Mouse (Mus musculus): ENCODE results near the gene Fgfr2.
"Not testable (repeated sequence)": the region's sequence is repeated elsewhere in the genome, so short reads cannot be mapped to it uniquely, and the experiment has no call there.

Gene Fgfr2

DNA sequence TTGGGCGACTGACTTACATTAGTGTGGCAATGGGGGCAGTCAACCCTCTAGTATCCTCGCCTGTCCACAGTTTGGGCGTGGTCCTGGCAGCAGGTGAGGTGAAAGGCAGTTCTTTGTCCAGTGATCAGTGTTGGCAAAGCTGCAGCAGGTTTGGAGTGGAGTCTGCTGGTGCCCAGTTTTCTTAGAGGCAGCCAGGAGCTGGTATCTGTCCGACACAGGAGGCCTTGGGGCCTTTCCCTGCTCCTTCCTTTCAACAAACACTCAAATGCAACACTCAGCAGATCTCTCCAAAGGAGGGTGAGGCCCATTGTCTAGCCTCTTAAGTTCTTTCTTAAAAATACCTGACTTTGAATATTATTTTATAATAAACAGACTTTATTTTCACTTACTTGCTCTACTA lies 2564.6 kb downstream of the Fgfr2 start:
- no peak for DNase-seq (ENCODE audit: low spot score)

DNA sequence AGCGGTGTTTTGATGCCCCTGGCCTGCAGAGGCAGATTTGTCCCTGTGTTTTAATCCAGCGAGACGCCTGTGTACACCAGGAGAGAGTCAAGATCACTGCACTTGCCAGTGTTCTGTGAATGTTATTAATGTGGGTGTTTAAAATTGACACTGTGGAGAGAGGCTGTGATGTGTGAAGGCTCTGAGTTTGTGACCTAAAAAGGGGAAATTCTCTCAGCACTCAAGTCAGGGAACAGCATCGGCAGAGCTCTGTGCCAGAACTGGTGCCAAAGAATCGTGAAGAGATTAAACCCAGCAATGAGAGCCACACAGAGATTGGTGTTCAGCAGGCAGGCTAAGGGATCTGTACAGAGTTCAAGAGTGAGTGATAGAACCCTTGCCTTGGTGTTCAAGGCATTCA lies 2567.6 kb downstream of the Fgfr2 start:
- no peak for DNase-seq (ENCODE audit: low spot score)

DNA sequence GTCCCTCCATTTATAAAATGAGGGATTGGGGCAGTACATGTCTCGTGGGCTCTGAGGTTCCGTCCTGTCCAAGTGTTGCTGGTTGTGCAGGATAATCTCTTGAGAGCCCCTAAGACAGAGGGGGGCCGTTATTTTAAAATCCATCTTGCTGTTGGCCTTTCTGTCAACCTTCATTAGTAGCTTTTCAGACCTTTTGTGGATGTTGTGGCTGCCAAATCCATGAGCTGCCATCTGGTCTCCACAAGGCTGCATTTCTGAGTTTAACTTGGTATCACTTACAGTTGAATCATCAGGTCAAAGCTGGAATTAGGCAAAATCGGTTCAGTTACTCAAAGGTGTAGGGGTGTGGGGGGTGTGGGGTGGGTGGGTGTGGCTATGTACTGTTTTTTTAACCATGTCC lies 2569.8 kb downstream of the Fgfr2 start:
- DNase-seq (ENCODE audit: low spot score), result no peak

DNA sequence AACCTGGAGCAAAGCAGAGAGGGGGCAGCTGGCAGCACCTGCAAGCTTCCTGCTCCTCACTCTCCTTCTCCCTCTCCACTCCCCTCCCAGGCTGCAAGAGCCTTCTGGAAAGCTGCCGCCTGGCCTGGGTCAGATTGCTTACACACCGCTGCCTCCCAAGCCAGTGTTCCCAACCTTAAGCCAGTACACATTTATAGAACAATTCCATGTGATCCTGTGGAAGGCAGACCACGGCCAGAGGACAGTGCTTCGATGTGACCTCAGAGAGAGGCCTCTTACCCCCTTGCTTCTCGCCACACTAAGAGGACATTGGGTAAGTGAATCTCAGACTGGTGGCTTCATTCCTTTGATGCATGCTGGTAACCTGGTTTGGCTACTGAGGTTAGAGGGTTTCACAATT lies 2570.4 kb downstream of the Fgfr2 start:
- no peak for DNase-seq (ENCODE audit: low spot score)

DNA sequence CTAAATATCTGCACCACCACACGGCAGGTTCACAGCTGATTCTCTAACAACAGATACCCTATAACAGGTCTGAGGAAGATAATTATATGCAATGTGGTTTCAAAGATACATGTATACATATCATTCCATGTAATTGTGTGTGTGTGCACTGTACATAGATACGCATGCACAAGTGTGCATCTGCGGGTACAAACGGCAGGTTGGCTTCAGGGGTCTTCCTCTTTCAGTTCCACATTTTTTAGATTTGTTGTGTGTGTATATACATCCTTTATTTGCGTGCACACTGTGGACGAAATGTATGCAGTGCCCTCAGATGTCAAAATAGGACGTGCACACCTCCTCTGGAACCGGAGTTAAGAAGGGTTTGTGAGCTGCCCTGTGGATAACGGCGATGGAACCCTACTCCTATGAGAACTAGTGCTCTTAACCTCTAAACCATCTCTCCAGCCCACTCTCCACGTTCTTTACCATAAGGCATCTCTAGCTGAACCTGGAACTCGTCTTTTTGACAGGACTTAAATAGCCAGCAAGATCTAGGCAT lies 2575.4 kb downstream of the Fgfr2 start:
- no peak for DNase-seq (ENCODE audit: low spot score)

DNA sequence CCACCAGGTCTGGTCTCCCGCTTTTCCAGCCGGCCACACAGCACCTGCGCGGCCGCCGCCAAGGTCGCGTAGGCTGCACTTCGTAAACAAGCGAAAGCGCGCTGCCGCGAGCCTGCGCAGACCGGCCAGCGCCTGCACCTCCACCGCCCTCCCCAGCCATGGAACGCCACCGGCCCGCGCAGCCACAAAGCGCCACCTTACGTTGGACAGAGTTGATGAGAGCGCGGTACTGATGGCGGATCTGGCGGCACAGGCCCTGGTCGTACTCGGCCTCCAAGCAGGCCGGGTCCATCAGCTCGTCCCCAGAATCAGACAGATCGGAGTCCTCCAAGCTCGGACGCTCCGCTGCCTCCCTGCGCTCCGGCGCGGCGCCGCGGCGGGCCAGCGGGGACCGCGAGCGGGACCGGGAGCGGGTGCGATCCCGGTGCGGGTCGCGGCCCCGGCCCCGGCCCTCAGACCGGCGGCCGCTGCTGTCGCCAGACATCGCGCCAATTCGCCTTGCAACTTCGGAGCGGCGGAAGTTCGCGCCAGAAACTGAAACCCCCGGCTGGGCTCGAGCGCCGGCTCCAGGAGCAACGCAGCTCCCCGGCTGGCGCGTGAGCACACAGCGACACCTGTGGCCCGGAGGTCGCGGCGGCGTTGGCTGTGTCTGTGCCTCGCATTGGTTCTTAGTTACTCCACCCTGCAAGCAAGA lies 2576.2 kb downstream of the Fgfr2 start:
- peak; percentile 91 for DNase-seq (ENCODE audit: low spot score)

DNA sequence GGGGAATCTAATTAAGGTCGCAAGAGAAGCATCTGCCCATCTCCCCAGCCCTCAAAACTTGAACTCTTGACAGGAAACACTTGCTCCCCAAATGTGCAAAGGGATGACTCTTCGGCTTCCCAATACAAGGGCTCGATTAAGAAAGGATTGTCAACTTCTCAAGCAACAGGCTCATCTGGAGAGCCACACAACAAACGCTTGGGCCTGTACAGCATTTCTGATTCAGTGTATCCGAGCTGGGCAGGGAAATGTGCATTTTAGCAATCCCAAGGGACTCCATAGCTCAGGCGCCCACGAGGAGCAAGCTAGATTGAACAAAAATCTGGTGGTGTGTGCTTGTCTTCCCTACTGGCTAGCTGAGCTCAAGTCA lies 2576.7 kb downstream of the Fgfr2 start:
- DNase-seq (ENCODE audit: low spot score), result no peak

DNA sequence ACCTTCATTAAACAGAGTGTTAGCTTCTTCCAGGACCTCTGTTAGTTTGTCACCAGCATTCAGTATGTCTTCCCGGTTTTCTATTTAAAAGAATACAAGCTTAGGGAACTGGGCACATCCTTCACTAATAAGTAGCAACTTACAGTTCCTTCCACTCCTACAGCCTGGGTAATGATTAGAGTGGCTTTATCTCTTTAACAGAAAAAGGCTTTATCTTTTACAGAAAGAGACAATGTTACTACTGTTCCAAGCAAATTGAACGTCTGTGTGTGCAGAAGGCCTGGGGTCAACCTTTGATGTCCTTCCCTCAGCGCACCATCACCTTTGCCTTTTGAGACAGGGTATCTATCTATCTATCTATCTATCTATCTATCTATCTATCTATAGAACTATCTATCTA lies 2577.3 kb downstream of the Fgfr2 start:
- no peak for DNase-seq (ENCODE audit: low spot score)

DNA sequence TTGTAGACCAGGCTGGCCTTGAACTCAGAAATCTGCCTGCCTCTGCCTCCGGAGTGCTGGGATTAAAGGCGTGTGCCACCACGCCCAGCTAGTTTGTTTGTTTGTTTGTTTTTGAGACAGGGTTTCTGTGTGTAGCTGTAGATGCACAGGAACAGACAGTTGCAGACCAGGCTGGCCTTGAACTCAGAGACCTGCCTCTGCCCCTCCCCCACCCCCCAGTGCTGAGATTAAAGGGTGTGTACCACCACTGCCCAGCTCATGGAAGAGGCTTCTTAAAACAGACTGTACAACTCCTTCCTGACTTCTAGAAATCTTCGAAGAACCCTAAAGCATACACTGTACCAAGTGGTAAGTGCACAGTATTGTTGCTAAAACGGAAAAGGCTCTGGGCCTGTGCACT lies 2577.7 kb downstream of the Fgfr2 start:
- no peak for DNase-seq (ENCODE audit: low spot score)

DNA sequence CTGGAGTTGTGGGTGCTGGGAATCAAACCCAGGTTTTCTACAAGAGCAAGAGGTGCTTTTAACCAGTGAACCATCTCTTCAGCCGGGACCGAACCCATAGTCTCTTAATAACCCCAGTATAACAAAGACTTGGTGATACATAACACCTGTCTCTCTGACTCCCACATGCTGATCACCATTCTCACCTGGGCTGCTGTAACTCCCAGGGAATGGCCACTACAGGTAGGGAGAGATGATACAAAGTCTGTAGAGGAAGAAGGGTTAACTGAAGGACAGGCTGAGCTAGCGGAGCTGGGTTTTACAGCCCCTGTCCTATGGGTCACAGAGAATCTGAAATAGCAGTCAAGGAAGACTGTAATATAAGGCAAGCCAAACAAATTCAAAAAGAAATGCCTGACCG lies 2580.0 kb downstream of the Fgfr2 start:
- no peak for DNase-seq (ENCODE audit: low spot score)

DNA sequence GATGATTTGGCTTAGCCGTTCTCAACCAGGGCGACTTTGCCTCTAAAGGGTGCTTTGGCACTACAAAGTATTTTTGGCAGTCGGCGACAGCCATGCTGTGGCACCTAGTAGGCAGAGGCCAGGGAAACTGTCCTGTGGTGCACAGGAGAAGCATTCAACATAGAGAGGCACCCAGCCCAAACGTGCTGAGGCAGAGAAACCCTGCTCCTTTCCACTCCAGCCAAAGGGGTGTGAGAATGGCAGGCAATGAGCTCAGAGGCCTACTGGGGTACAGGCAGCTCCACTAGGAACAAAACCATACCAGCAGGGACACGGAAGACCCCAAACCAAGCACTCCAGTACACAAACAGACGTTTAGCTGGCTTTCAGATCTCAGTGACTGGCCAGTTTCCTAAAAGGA lies 2583.0 kb downstream of the Fgfr2 start:
- DNase-seq (ENCODE audit: low spot score), result no peak

DNA sequence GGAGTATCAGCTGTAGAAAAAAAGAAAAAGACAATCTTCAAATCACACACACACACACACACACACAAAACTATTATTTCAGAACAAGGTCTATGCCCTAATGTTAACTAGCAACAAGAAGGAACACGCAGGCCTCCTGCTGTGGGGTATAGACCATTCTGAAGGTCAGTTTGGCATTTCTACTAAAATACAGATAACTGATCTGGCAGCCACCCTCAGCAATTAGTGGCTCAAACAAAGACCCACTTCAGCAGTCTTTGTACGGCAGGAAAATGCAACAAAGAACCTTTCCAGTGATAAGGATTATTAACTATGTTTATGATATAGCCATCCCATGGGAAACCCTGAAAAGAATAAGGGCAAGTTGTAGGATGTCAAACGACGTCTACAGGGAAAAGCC lies 2586.1 kb downstream of the Fgfr2 start:
- no peak for DNase-seq (ENCODE audit: low spot score)

DNA sequence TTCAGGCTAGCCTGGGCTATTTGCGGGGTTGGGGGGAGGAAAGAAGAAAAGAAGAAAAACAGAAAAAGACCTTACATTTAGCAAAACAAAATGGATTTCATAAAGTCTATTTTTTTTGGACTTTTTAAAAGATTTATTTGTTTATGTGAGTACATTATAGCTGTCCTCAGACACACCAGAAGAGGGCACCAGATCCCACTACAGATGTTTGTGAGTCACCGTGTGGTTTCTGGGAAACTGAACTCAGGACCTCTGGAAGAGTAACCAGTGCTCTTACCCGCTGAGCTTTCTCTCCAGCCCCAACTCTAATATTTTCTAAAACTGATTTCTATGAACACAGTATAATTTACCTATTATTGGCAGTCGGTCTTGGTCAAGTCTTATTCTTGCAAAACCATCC lies 2588.0 kb downstream of the Fgfr2 start:
- no peak for DNase-seq (ENCODE audit: low spot score)

DNA sequence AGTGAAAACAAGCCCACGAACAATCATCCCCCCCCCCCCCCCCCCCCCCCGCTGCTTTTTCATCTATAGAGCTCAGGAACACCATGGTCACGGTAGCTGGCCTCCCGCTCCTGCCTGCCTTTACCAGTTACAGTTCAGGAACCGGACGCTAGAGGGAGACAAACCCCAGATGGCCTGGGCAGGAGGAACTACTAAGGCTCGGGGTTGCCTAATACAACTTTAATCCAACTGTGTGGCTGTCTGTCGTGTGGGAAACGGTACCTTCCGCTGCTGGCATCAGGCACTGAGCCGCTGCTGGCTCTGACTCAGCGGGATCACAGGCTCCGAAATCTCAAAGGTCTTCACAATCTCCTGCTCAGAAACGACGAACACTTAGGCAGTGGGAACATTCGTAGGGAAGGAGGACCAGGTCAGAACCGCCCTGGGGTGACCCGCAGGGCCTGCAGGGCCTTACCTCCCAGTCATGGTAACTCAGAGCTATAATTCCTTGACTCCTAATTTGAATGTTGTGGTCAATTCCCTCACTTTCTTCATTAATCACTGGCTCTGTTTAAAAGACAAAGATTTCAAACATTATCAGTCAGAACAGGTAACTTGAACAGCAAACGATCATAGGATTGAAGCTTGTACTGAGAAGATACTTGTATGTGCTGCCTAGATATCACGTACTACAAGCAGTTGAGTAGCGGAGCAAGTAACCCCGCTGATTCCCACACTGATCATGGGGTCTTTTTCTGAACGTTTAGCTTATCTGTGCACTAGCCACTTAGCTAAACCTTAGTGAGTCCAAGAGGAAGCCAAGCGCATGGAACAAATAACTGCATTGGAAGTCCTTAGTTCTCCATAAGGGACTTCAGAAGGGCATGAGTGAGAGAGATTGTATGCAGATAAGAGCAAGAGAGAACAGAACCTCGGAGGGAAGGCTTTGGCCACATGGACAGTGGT lies 2589.6 kb downstream of the Fgfr2 start:
- DNase-seq (ENCODE audit: low spot score), result peak; percentile 88

DNA sequence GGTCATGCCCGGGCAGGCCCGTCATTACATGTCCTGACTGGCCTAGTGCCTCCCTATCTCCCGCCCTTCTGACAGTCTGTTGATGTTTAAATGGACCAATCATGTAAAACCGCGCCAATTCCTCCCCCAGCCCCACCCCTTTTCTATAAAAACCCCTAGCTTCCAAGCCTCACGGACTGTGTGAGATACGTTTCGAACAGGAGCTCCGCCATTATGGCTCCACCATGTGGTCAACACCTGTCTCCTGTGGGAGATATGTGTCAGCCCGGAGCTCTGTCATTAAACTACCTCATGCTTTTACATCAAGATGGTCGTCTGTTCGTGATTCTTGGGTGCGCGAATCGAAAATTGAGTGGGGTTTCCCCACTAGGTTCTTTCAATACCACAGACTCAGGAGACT lies 2592.0 kb downstream of the Fgfr2 start:
- not testable (repeated sequence) for DNase-seq (ENCODE audit: low spot score)

DNA sequence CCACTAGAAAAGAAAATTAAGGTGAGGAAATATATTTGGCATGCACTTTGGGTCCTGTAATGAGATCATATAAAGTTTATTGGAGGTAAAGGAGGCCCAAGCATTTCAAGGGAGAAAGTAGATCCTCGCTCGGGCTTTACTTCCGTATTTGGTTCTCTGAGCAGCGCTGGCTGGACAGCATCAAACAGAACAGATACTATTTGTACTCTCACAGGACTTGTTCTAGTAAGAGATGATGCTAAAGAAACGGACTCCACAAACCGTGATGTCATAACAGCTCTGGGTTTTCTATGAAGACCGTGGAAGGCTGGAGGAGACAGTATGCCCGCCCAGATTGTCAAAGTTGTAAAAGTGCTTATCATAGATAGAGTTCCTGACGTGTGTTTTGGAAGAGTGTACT lies 2595.8 kb downstream of the Fgfr2 start:
- no peak for DNase-seq (ENCODE audit: low spot score)

DNA sequence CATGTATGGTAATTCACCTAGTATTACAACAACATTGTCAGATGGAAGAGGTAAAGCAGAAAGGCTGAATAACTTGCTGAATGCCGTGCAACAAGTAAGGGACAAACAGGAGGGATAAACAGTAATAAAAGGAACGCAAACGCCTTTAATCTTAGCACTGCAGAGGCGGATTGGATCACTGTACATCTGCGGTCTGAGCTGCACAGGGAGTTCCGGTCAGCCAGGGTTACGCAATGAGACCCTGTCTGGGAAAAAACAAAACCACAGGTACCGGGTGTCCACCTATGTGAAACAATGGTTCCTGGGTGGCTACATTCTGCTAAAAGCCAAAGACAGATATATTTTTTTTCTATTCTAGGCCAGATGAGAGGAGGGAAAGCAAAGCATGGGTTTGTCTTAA lies 2599.7 kb downstream of the Fgfr2 start:
- no peak for DNase-seq (ENCODE audit: low spot score)

DNA sequence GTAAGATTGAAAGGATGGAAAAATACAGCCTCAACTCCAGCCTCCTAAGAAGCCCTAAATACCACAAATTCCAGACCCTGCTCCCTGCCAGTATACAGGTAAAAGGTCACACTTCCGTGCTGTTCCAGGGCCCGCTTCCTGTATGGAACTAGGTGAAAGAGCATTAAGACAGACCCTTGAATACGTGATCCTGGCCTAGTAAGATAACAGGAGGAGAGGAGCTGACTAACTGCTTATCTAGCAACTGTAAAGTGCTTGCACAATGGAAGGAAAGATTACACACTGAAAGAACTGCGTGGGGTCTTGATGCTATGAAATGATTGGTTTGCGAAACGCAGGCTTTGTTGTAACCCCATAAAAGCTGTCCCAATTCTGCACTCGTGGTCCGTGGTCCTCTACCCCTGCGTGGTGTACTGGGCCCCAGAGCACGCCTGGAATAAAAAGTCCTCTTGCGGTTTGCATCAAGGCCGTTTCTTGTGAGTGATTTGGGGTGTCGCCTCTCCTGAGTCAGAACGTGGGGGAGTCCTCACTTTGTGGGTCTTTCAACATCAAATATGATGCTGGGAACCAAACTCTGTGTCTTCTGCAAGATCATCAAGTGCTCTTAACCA lies 2602.2 kb downstream of the Fgfr2 start:
- no peak for DNase-seq (ENCODE audit: low spot score)

DNA sequence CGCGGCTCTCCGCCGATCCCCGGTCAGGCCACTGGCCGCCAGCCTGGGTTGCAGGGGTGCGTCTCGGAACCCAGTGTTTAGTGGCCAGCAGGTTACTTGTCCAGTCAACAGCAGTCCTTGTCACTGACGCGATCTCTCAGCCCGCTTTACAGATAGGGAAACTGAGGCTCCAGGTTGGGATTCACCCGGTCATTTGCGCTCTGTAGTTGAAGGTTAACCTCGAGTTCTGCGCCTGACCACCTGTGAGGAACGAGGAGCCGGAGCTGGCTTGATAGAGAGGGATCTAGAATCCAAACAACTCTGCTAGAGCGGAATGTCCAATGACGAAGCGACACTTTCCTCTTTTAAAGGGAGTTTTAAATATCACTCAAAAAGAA lies 2603.1 kb downstream of the Fgfr2 start, which contains the start of gene Ate1:
Ate1 (minus strand) TSS at position 321 of the 377 bp plus-strand sequence.
- DNase-seq (ENCODE audit: low spot score), result no peak

DNA sequence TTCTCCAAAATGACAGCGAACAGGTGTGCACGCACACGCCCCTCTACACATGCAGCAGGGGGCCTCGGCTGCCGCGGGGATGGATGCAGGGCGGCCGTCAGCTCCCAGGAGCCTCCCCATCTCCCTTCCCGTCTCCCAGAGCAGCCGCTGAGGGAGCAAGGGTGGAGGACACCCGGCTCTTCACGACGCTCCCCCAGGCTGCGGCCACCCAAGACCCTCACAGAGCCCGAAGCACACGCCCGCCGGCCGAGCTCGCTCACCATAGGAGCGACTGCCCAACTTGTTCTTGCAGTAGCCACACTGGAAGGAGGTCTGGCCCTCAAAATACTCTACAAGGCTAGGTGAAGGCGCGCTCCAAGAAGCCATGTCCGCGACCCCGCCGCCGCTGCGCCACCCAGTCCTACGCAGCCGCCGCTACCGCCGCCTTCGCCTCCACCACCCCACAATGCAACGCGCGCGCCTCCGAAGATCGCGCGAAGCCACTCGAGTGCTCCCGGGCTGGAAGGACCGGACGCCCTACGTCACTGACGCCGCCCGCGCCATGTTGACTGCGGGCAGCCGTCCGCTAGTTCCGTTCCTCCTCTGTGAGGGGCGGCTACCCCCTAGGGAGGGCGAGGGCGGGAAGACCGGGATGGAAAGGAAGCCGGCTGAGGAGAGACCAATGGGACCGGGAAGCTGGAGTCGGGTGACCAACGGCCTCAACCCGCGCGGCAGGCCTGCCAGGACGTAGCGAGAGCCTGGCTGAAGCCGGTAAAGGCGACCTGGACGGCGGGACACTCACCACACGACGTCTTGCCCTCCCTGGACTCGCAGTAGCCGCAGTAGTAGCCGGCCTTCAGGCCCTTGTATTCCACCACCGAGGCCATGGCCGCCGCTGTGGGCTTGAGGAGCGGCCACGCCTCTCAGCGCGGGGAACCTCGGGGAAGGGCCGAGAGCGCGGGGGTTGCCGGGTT lies 2603.8 kb downstream of the Fgfr2 start:
- DNase-seq (ENCODE audit: low spot score), result peak; percentile 98

DNA sequence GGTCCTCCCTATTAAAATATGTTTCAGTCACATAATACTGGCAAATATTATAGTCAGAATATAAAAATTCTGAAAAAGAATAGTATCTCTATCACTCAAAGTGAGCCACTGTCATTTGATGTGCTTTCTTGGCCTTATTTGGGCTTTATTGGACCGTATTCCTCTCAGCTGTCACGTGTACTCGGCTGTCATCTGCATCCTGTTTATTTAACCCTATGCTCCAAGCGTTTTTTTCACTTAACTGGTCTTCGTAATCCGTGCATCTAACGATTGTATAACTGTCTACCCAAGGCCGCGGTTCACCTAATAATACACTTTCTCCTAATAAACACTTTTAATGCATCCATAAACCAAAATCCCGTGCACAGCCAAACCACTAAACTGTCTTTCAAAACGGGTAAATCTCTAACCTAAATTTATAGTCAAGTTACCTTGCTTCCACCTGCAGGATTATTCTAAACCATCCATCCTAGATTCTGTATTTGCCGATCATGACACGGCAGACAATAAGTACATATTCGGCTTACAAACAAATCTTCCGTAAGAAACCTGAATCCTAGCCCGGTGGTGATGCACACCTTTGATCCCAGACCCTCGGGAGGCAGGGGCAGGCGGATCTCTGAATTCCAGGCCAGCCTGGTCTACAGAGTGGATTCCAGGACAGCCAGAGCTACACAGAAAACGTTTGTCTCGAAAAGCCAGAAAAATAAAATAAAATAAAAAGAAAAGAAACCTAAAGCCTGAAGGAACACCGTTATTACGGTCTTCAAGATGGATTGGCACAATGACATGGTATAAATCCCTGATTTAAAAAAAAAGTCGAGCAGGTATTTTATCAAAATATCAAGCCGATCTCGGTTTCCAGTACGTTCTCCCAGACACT lies 2604.7 kb downstream of the Fgfr2 start:
- DNase-seq (ENCODE audit: low spot score), result no peak
